Mouse (Mus musculus): ENCODE data around the gene Ces2h.

DNA sequence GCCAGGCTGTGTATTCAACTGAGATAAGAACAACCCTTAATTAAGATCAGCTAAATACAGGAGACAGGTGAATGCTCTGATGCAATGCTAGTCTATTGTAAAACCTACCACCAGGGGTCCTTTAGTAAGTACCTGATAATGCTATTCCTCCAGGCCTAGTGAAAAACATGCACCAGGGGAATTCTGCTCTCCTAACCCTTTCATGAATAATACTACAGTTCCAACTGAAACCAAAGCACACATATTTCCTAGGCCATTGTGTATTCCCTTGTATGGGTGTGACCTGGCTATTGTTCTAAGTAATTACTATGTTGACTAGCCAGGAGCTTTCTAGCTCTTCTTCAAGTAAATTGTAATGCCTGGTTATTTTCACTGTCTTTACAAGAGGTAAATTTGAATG, 59.4 kb downstream of the Ces2h start:
- TF ChIP-seq EP300 (IDR thresholded peaks at IDR 0.05; ENCODE audit: insufficient read depth, low read depth, low read length) (no peak), CTCF (IDR thresholded peaks at IDR 0.05) (no peak), POLR2A (IDR thresholded peaks at IDR 0.05; ENCODE audit: insufficient read depth, low read depth, low read length) (no peak)
